Mouse (Mus musculus): ENCODE measurements around the gene Fam47e.
A peak's percentile ranks its signal among the peaks of the same experiment; 100 is the strongest.

Gene Fam47e

GRCm38 (mm10) chr5:92604452-92605247 is 49.8 kb downstream of the Fam47e start:
- peak; percentile 52 to 56 for DNase-seq

- DNase-seq: no peak
Observed at GRCm38 (mm10) chr5:92607492-92608229, 52.8 kb downstream of the Fam47e start.

DNA sequence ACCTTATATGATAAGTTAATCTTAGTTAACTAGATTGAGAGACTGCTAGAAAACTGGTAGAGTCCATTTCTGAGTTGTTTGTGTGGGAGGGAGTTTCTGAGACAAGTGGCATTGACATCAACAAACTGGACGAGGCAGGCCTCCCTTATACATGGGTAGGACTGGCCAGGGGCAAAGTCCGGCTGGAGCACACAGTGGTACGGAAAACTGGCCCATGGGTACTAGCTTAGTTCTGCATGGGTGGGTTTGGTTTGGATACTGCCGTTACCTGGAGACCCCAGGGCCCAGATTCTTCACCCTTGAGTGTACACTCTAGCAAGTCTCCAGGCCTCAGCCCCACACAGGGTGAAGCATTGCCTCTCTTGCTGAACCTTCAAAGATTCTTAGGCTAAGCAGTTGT is 57.9 kb downstream of the Fam47e start:
- DNase-seq: peak in 1 of 2 experiments; percentile 45

GRCm38 (mm10) chr5:92621883-92622282 is 67.0 kb downstream of the Fam47e start:
- DNase-seq: no peak

DNA sequence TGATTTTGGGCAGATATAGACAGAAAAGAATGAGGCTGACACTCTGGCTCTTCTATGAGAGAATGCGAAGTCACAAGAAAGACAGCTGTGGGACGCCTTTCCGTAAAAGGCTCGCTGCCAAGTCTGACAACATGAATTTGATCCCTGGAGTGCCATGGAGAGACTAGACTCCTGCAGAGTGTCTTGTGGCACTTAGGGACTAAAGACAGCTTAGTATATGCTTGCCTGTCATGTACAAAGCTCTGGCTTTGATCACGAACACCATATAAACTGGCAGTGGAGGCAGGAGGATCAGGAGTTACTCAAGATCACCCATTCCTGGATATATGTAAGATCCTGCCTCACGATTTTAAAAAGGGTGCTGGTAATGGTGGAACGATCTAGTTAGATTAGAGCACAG is 73.0 kb downstream of the Fam47e start:
- DNase-seq: no peak

GRCm38 (mm10) chr5:92633526-92633925 is 78.7 kb downstream of the Fam47e start:
- peak in 1 of 2 experiments; percentile 8 for DNase-seq

DNA sequence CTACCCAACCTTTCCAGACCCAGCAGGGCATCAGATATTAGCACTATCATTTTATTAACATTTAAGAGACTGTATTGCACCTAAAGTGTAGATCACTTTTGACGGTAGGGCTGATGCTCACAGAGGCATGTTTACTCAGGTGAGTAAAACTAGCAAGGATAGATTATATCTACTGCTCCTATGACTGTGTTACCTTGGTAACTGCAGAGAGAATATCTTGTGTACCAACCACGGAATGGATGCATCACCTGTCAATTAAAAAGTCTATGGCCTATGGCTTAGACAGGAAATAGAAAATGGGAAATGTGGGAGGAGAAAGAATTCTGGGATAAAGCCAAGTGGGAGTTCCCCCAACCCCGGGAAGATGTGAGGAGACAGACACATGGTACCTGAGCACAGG is 80.0 kb downstream of the Fam47e start:
- no peak for DNase-seq

DNA sequence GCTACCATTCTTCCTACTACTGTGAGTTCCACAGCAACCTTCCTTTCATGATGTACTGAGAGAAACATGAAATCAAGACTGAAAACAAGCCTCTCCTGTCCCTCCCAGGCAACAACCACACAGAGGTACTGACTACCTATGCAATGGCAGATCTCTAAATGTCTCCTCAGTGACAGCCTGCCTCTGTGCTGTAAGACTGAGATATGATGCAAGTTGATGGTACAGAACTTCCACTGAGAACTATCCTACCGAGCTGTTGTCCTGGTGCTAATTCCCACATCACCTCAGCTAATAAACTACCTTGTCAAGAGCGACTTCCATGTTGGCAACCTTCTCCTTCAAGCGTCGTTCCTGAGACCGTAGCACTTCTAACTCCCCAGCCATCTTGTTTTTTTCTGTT is 81.0 kb downstream of the Fam47e start:
- no peak for DNase-seq

DNA sequence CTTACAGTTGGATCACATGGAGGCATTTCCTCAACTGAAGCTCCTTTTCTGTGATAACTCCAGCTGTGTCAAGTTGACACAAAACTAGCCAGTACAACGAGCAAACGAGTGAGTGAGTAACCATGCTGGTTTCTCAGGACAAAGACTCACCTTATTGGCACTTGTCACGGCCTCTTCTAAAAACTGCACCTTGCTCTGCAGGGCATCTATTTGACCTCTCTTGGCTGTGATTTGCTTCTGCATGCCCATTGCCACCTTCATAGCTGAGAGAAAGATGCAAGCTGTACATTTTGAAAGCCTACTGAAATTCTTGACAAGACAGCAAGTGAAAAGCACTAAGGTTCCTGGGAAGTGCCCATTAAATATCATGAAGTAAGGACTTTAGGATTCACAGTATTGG is 86.0 kb downstream of the Fam47e start:
- DNase-seq: no peak

All from kidney, postnatal 25 days (tissue).